Mouse (Mus musculus): ENCODE measurements around the gene Gm5142. TPM values are rescaled to one million over a fixed set of nuclear protein-coding genes. Genes with fewer than 3 reads are reported as not detected.

The Gm5142 gene
- polyA plus RNA-seq, 1 experiment, result not detected

DNA sequence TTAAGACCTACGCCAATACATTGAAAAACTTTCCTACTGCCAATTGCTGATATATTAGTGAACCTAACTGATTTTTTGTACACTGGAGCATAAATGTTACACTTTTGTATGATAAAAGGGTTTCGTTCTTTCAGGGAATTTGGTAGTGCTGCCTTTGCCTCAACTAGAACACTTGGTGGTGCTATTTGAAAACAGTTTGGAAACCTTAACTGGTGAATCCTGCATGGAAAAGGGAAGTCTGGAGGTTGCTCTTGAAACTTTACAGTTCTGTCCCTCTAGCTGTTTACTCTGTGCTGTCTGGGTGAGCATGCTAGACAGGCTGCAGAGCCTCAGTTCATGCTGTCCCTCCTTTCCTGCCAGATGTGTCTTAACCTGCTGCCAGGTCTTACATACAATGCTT lies 23.0 kb downstream of the Gm5142 start:
- Histone ChIP-seq H3K27me3 (ENCODE audit: control insufficient read depth, insufficient read depth, low read length) (no peaks in the 10 kb centered on the region), H3K27ac (ENCODE audit: insufficient read depth, low read depth, low read length) (no peak overlapping the region), H3K4me1 (ENCODE audit: control insufficient read depth, insufficient read depth, insufficient read length, low read length) (peaks cover 6% of the 10 kb centered on the region; the same call in 1 of the 2 replicates), H3K36me3 (ENCODE audit: control insufficient read depth, insufficient read depth, low read length) (no peaks in the 10 kb centered on the region), H3K4me3 (ENCODE audit: low read depth, low read length) (no peak overlapping the region)
- no peak for TF ChIP-seq POLR2A (IDR thresholded peaks at IDR 0.05; ENCODE audit: low read depth, low read length)
- TF ChIP-seq CTCF (IDR thresholded peaks at IDR 0.05; ENCODE audit: extremely low read depth, insufficient read length, insufficient replicate concordance, low read depth, low read length), result no peak
- WGBS, result 49% methylated on average over 2 of the region's 2 CpGs

DNA sequence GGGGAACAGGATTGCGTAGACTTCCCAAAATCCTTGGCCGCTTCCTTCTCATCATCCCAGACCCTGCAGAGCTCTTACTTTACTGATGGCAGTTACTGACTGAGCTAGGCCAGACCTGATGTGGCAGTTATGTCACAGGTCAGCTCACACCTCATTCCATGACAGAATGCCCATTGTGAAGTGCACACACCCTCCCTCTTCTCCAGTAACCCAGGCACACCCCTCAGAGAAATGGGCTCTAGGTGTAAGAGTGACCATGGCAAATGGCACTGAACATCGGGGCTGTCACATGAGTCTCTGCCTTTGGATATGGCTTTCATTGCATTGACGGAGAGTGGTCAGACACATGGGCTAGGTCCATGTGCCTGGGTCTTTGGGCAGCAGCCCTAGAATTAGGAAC lies 35.8 kb downstream of the Gm5142 start, which contains the start of gene 1700129C05Rik:
1700129C05Rik (minus strand) TSS at position 101 of the 400 bp plus-strand sequence.
- Histone ChIP-seq H3K4me1 (ENCODE audit: control insufficient read depth, insufficient read depth, insufficient read length, low read length) (no peaks in the 10 kb centered on the region), H3K27ac (ENCODE audit: insufficient read depth, low read depth, low read length) (no peak within 1 kb of the TSS), H3K27me3 (ENCODE audit: control insufficient read depth, insufficient read depth, low read length) (no peaks in the 10 kb centered on the region), H3K36me3 (ENCODE audit: control insufficient read depth, insufficient read depth, low read length) (no peaks in the 10 kb centered on the region), H3K4me3 (ENCODE audit: low read depth, low read length) (no peak within 1 kb of the TSS)
- TF ChIP-seq CTCF (IDR thresholded peaks at IDR 0.05; ENCODE audit: extremely low read depth, insufficient read length, insufficient replicate concordance, low read depth, low read length), result no peak
- TF ChIP-seq POLR2A (IDR thresholded peaks at IDR 0.05; ENCODE audit: low read depth, low read length), result no peak
- WGBS, result 97% methylated on average over 4 of the region's 4 CpGs

DNA sequence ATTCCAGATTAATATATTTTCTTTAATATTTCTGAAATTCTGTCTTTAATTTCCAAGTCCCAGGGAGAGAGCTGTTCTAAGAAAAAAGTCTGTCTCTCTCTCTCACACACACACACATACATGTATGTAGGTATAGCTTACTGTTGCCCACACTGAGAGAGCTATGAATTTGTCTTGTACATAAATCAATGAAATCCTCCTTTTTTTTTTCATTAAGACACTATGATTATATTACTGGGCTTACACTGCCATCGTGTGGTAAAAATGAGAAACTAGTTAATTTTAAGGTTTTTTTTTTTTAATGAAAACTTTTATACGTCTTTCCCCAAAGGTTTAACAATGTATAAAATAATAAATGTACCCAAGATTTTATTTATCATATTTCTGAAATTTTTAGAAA lies 64.3 kb downstream of the Gm5142 start:
- H3K36me3 ChIP-seq (ENCODE audit: control insufficient read depth, insufficient read depth, low read length), result no peaks in the 10 kb centered on the region
- H3K4me1 ChIP-seq (ENCODE audit: control insufficient read depth, insufficient read depth, insufficient read length, low read length), result no peaks in the 10 kb centered on the region
- WGBS, result 3% methylated on average over 2 of the region's 2 CpGs
- no peak overlapping the region for H3K27ac ChIP-seq (ENCODE audit: insufficient read depth, low read depth, low read length)
- no peaks in the 10 kb centered on the region; the same call in 1 of the 2 replicates for H3K27me3 ChIP-seq (ENCODE audit: control insufficient read depth, insufficient read depth, low read length)
- H3K4me3 ChIP-seq (ENCODE audit: low read depth, low read length), result no peak overlapping the region
- TF ChIP-seq CTCF (IDR thresholded peaks at IDR 0.05; ENCODE audit: extremely low read depth, insufficient read length, insufficient replicate concordance, low read depth, low read length), result no peak
- no peak for TF ChIP-seq POLR2A (IDR thresholded peaks at IDR 0.05; ENCODE audit: low read depth, low read length)

Other genes starting within 250 kb of the Gm5142 start
- gene 1700129C05Rik, start 35.9 kb downstream of the Gm5142 start, polyA plus RNA-seq (2012; rRNA removed), result not detected in 2 replicates
- 12.1 and 21.0 TPM in 2 replicates for gene Rcbtb1, start 22.5 kb upstream of the Gm5142 start, polyA plus RNA-seq (2012; rRNA removed)
- gene Gm6904, start 81.5 kb upstream of the Gm5142 start, polyA plus RNA-seq (2012; rRNA removed), result not detected in 2 replicates
- 0.22 and 0.25 TPM in 2 replicates for gene Phf11a, start 118.8 kb upstream of the Gm5142 start, polyA plus RNA-seq (2012; rRNA removed)
- gene Phf11b, start 162.6 kb upstream of the Gm5142 start, polyA plus RNA-seq (2012; rRNA removed), result 0.10 and 0.16 TPM in 2 replicates
- gene Phf11d, start 186.7 kb upstream of the Gm5142 start, polyA plus RNA-seq (2012; rRNA removed), result 1.6 and 3.0 TPM in 2 replicates
- gene Phf11c, start 216.6 kb upstream of the Gm5142 start, polyA plus RNA-seq (2012; rRNA removed), result 0.14 and 0.29 TPM in 2 replicates